Mouse (Mus musculus) embryonic facial prominence, embryonic 13.5 days (tissue): ENCODE data around the gene Mtpn. TPM values are rescaled to one million over a fixed set of nuclear protein-coding genes. Genes with fewer than 3 reads are reported as not detected.
A peak's percentile ranks its signal among the peaks of the same experiment; 100 is the strongest.

Source experiments
- ATAC-seq: fragments of 200-750 bp; cut with Nextera tagmentation; 2 replicates; pipeline ENCODE4 v1.8.0; 2017; ENCODE audit warnings: low read depth; ENCODE audit not compliant: insufficient number of reproducible peaks, insufficient read depth, low FRiP score, low TSS enrichment
- H3K27ac ChIP-seq: fragments of 300-500 bp; sonication (generic); 2 replicates; pipeline ENCODE4 v1.5.1; 2015; ENCODE audit warnings: moderate library complexity, mild to moderate bottlenecking, inconsistent platforms
- H3K27me3 ChIP-seq: fragments of 300-500 bp; sonication (generic); 2 replicates; pipeline ENCODE4 v1.6.1; 2015; ENCODE audit warnings: mild to moderate bottlenecking, inconsistent platforms
- H3K36me3 ChIP-seq: fragments of 300-500 bp; sonication (generic); 2 replicates; pipeline ENCODE4 v1.6.1; 2015; ENCODE audit warnings: mild to moderate bottlenecking, inconsistent platforms
- H3K4me1 ChIP-seq: fragments of 300-500 bp; sonication (generic); 2 replicates; pipeline ENCODE4 v1.6.1; 2015; ENCODE audit warnings: inconsistent platforms
- H3K4me2 ChIP-seq: fragments of 300-500 bp; sonication (generic); 2 replicates; pipeline ENCODE4 v1.6.1; 2015; ENCODE audit warnings: moderate library complexity, mild to moderate bottlenecking, inconsistent platforms
- H3K4me3 ChIP-seq: fragments of 300-500 bp; sonication (generic); 2 replicates; pipeline ENCODE4 v1.5.1; 2015; ENCODE audit warnings: mild to moderate bottlenecking, inconsistent platforms
- H3K9ac ChIP-seq: fragments of 300-500 bp; sonication (generic); 2 replicates; pipeline ENCODE4 v1.6.1; 2015; ENCODE audit warnings: mild to moderate bottlenecking, inconsistent platforms
- H3K9me3 ChIP-seq: fragments of 300-500 bp; sonication (generic); 2 replicates; pipeline ENCODE4 v1.6.1; 2016; ENCODE audit warnings: inconsistent platforms
- WGBS: fragments of 180-500 bp; shearing (Covaris S2); methylation state at CpG from one replicate; pipeline ENCODE4 v1.1.7; 2015; ENCODE audit warnings: mixed read lengths; 5-methylcytosine and 5-hydroxymethylcytosine counted together
- polyA plus RNA-seq: library from polyadenylated mRNA; unstranded; fragments of >200 nt; fragmentation: Nextera tagmentation; extraction: Ambion mirVana; gene quantifications from 2 replicates; pipeline ENCODE4 v1.2.1, GENCODE M21; 2015

Mtpn gene
- 153 and 158 TPM in 2 replicates for polyA plus RNA-seq

- Histone ChIP-seq H3K9ac (peak within 1 kb of the TSS; percentile 97), H3K36me3 (no peaks in the 10 kb centered on the region), H3K4me3 (peak within 1 kb of the TSS; percentile 99), H3K27me3 (no peaks in the 10 kb centered on the region), H3K27ac (peak within 1 kb of the TSS; percentile 87), H3K4me2 (peak within 1 kb of the TSS; percentile 74), H3K9me3 (no peaks in the 10 kb centered on the region), H3K4me1 (peaks cover 11% of the 10 kb centered on the region)
- WGBS: under 1% methylated on average over 61 of the region's 61 CpGs
- peak; percentile 96 for ATAC-seq
Observed at GRCm38 (mm10) chr6:35539304-35540009, at the start of gene Mtpn. Gene Mtpn, minus strand, starts transcription at chr6:35539888.

DNA sequence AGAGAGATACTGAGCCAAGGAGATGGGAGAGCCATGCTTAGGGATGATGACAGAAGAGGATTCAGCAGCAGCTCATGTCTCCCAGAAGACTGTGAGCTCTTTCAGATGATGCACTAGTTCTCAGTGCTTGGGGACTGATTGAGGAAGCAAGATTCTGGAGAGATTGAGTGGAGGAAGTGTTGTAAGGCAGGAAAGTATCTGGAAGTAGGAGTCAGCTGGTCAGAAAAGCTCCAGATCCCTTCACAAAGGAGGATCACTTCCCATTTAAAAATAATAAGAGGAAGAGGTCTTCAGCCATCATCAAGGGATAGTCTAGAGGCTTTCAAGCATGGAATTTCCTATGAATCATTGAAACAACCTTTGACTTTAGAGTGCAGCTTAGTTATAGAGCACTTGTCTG is 29.0 kb upstream of the Mtpn start:
- no peak for ATAC-seq
- Histone ChIP-seq H3K9me3 (no peaks in the 10 kb centered on the region), H3K4me2 (no peak overlapping the region), H3K4me1 (no peaks in the 10 kb centered on the region), H3K9ac (no peak overlapping the region), H3K4me3 (no peak overlapping the region), H3K27ac (no peak overlapping the region), H3K36me3 (no peaks in the 10 kb centered on the region), H3K27me3 (no peaks in the 10 kb centered on the region)

GRCm38 (mm10) chr6:35567755-35568154 is 28.1 kb upstream of the Mtpn start:
- Histone ChIP-seq H3K9me3 (no peaks in the 10 kb centered on the region), H3K27me3 (no peaks in the 10 kb centered on the region), H3K4me3 (no peak overlapping the region), H3K9ac (no peak overlapping the region), H3K36me3 (no peaks in the 10 kb centered on the region), H3K27ac (no peak overlapping the region), H3K4me2 (no peak overlapping the region), H3K4me1 (no peaks in the 10 kb centered on the region)
- no peak for ATAC-seq

GRCm38 (mm10) chr6:35559950-35560349 is 20.3 kb upstream of the Mtpn start:
- Histone ChIP-seq H3K36me3 (no peaks in the 10 kb centered on the region), H3K27ac (no peak overlapping the region), H3K4me3 (no peak overlapping the region), H3K9ac (no peak overlapping the region), H3K4me2 (no peak overlapping the region), H3K4me1 (no peaks in the 10 kb centered on the region), H3K9me3 (no peaks in the 10 kb centered on the region), H3K27me3 (no peaks in the 10 kb centered on the region)
- ATAC-seq: no peak
- WGBS: 50% methylated on average over 2 of the region's 2 CpGs

- H3K4me1 ChIP-seq: no peaks in the 10 kb centered on the region
- no peak overlapping the region for H3K4me3 ChIP-seq
- H3K4me2 ChIP-seq: no peak overlapping the region
- no peaks in the 10 kb centered on the region for H3K36me3 ChIP-seq
- no peak overlapping the region for H3K27ac ChIP-seq
- H3K9ac ChIP-seq: no peak overlapping the region
- 0 out of 2 replicates have a peak, but pooled peaks cover 4% of the 10 kb centered on the region for H3K9me3 ChIP-seq
- H3K27me3 ChIP-seq: no peaks in the 10 kb centered on the region
- no peak for ATAC-seq
Observed at GRCm38 (mm10) chr6:35544352-35544751, 4.7 kb upstream of the Mtpn start.

DNA sequence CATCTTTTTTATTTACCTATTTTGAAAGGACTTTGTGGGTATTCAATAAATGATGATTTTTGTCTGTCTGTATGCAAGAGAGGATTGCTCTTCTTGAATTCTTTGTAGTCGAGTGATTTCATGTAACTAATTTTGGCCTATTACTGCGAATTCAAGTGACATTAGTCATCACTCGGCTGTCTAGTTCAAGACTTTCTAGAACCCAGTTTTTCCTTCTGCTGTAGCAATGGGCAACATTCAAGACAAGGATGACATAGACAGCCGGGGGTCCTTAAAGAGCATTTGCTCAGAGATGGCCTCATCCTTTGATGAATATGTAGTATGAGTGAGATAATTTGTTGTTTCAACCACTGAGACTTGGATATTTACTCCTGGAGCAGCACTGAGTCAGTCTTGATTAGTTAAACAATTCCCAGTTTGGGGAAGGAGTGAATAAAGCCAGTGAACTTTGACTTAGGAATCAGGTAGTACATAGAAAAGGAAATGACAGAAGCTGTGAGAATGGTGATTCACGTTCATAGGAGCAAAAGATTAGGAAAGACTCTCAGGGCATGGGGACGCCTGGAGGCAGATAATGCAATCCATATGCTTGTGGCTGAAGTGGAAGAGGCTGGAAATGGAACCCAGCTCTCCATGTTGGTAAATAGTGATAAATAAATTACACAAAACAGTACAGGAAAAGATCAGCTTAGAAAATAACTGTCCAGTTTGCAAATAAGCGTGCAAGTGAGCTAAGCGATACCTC is 3.1 kb upstream of the Mtpn start:
- Histone ChIP-seq H3K9me3 (0 out of 2 replicates have a peak, but pooled peaks cover 4% of the 10 kb centered on the region), H3K4me1 (peaks cover 6% of the 10 kb centered on the region), H3K27ac (no peak overlapping the region), H3K27me3 (no peaks in the 10 kb centered on the region), H3K4me3 (no peak overlapping the region), H3K4me2 (no peak overlapping the region), H3K9ac (no peak overlapping the region), H3K36me3 (no peaks in the 10 kb centered on the region)
- whole genome bisulfite sequencing: 65% methylated on average over 8 of the region's 8 CpGs
- ATAC-seq: no peak

DNA sequence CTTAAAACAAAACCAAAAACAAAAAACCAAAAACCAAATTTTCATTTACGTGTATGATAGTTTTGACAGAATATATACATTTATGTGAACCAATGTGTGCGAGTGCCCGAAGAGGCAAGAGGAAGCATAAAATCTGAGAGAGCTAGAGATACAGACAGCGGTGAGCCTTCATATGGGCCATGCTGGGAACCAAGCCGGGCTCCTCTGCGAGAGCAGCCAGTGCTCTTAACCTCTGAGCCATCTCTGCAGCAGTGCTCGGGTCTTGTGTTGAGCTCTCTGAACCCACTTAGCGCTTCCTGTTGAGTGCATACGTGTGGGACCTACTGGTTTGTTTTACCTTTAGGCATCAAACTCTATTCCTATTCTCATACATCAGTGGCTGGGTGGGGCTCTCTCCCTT is 689 bp upstream of the Mtpn start:
- no peaks in the 10 kb centered on the region for H3K9me3 ChIP-seq
- no peak overlapping the region for H3K27ac ChIP-seq
- H3K4me1 ChIP-seq: peaks cover 11% of the 10 kb centered on the region
- H3K36me3 ChIP-seq: no peaks in the 10 kb centered on the region
- ATAC-seq: no peak
- no peak overlapping the region for H3K4me3 ChIP-seq
- no peak overlapping the region for H3K4me2 ChIP-seq
- no peak overlapping the region for H3K9ac ChIP-seq
- 88% methylated on average over 9 of the region's 9 CpGs for WGBS
- no peaks in the 10 kb centered on the region for H3K27me3 ChIP-seq

- ATAC-seq: no peak
- Histone ChIP-seq H3K4me2 (peak overlapping the region; percentile 74), H3K9me3 (no peaks in the 10 kb centered on the region), H3K4me1 (peaks cover 11% of the 10 kb centered on the region), H3K27me3 (no peaks in the 10 kb centered on the region), H3K9ac (peak overlapping the region; percentile 97), H3K36me3 (no peaks in the 10 kb centered on the region), H3K27ac (peak overlapping the region; percentile 87), H3K4me3 (peak overlapping the region; percentile 99)
- WGBS: 2% methylated on average over 21 of the region's 21 CpGs
Observed at GRCm38 (mm10) chr6:35538757-35539303, 858 bp downstream of the Mtpn start.

- no peaks in the 10 kb centered on the region for H3K9me3 ChIP-seq
- H3K36me3 ChIP-seq: no peaks in the 10 kb centered on the region
- no peak overlapping the region for H3K9ac ChIP-seq
- no peak overlapping the region for H3K27ac ChIP-seq
- peaks cover 17% of the 10 kb centered on the region for H3K4me1 ChIP-seq
- WGBS: 70% methylated on average over 7 of the region's 7 CpGs
- H3K4me2 ChIP-seq: no peak overlapping the region
- ATAC-seq: no peak
- no peaks in the 10 kb centered on the region for H3K27me3 ChIP-seq
- H3K4me3 ChIP-seq: no peak overlapping the region
Observed at GRCm38 (mm10) chr6:35536021-35536420, 3.7 kb downstream of the Mtpn start.

DNA sequence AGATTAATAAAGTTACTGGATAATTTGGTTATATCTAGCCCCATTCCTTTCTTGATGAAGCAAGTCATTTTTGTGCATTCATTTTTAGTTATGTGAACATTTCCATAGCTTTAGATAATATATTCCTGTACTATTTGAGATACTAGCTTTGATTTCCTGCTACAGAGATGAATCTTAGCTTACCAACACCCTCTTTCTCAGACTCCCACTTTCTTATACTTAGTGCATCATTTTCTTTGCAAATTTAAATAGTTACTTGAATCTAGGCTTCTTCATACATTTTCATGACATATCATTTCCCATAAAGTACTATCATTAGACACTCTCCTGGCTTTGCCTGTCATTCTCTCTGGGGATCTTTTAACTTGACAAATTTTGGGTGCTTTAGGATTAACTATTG is 26.3 kb downstream of the Mtpn start:
- no peak overlapping the region for H3K4me2 ChIP-seq
- H3K27ac ChIP-seq: no peak overlapping the region
- peaks cover 33% of the 10 kb centered on the region for H3K36me3 ChIP-seq
- no peaks in the 10 kb centered on the region for H3K9me3 ChIP-seq
- no peaks in the 10 kb centered on the region for H3K4me1 ChIP-seq
- no peak overlapping the region for H3K4me3 ChIP-seq
- no peak overlapping the region for H3K9ac ChIP-seq
- H3K27me3 ChIP-seq: no peaks in the 10 kb centered on the region
- ATAC-seq: no peak

DNA sequence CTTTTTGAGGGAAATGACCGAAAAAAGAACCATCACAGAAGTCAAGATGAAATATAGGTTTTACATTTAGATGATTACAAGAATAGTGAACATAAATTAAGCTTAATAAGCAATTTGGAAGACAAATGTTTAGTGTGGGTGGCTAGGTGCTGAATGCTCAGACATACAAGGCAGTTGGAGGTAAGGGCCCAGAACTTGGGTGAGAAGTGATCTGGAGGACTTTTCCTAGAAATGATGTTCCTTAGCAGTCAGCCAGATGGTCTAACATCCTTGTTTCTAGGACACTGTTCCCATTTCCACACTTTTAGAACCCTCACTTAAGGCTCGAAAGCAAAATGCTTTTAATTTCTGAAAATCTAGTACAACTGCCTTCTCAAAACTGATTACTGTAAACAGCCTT is 34.9 kb downstream of the Mtpn start:
- H3K4me3 ChIP-seq: no peak overlapping the region
- H3K4me2 ChIP-seq: no peak overlapping the region
- ATAC-seq: no peak
- H3K4me1 ChIP-seq: peaks cover 4% of the 10 kb centered on the region; the same call in 1 of the 2 replicates
- H3K27me3 ChIP-seq: no peaks in the 10 kb centered on the region
- WGBS: 84% methylated on average over 2 of the region's 2 CpGs
- 0 out of 2 replicates have a peak, but pooled peaks cover 12% of the 10 kb centered on the region for H3K36me3 ChIP-seq
- no peak overlapping the region for H3K27ac ChIP-seq
- no peaks in the 10 kb centered on the region for H3K9me3 ChIP-seq
- no peak overlapping the region for H3K9ac ChIP-seq

DNA sequence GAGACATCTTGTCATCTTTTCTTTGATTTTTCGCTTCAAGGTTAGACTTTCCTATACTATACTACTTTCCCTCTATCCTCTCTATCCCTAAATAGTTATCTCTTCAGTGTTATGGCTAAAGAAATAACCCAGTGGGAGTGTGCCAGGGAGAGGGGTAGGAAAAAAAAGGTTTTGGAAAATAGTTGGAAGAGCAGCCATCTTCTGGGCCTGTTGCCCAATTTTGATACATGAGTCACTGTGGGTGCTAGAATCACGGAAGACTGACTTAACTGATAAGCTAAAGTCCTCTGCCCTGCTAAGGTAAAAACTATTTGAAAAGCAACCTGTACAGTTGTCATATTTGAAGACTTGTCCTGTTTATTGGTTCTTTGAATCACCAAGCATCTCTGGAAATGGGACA is 36.8 kb downstream of the Mtpn start:
- ATAC-seq: no peak
- no peaks in the 10 kb centered on the region for H3K27me3 ChIP-seq
- 0 out of 2 replicates have a peak, but pooled peaks cover 8% of the 10 kb centered on the region for H3K36me3 ChIP-seq
- 88% methylated on average over 2 of the region's 2 CpGs for WGBS
- no peaks in the 10 kb centered on the region for H3K9me3 ChIP-seq
- H3K4me3 ChIP-seq: no peak overlapping the region
- H3K9ac ChIP-seq: no peak overlapping the region
- no peak overlapping the region for H3K4me2 ChIP-seq
- H3K4me1 ChIP-seq: peaks cover 4% of the 10 kb centered on the region; the same call in 1 of the 2 replicates
- no peak overlapping the region for H3K27ac ChIP-seq
